Mouse (Mus musculus) layer of hippocampus, adult 18-20 months (tissue): ENCODE measurements around the gene Gm11037. TPM values are rescaled to one million over a fixed set of nuclear protein-coding genes. Genes with fewer than 3 reads are reported as not detected.

Source experiments
- DNase-seq, 2 experiments: peaks; one replicate each; pipeline ENCODE4 v3.0.0; 2022; ENCODE audit warnings: low spot score in 2 of 2
- total RNA-seq, 2 experiments: library from RNA; stranded (reverse); gene quantifications; 2 replicates each; pipeline ENCODE4 v1.2.3; 2021

Gm11037 gene
- total RNA-seq, 2 experiments from 2014 or later = not detected

- DNase-seq = peak; percentile 42 to 62
Observed at GRCm38 (mm10) chr2:131179246-131179886, 46.1 kb downstream of the Gm11037 start.

GRCm38 (mm10) chr2:131179990-131180587, 46.8 kb downstream of the Gm11037 start, which contains the start of gene Cenpb:
Cenpb (minus strand) TSS chr2:131180067.
- DNase-seq = peak; percentile 75 to 85

Other genes starting within 250 kb of the Gm11037 start
- 10 to 100 TPM; 69.4 to 76.6 TPM for gene 4930402H24Rik, start 227.1 kb upstream of the Gm11037 start, total RNA-seq
- gene Atrn, start 227.0 kb upstream of the Gm11037 start, total RNA-seq = 100 to 1,000 TPM in 1 of 2 experiments, 10 to 100 TPM in 1; 99.6 to 107 TPM
- 10 to 100 TPM; 61.4 to 65.5 TPM for gene Gfra4, start 90.4 kb upstream of the Gm11037 start, total RNA-seq
- gene Adam33, start 69.7 kb upstream of the Gm11037 start, total RNA-seq = under 1 TPM; 0.18 to 0.74 TPM
- under 1 TPM; 0.36 to 0.47 TPM for gene Siglec1, start 46.7 kb upstream of the Gm11037 start, total RNA-seq
- 1 to 10 TPM; 6.1 to 8.3 TPM for gene Hspa12b, start 6.2 kb upstream of the Gm11037 start, total RNA-seq
- gene 1700037H04Rik, start 26.6 kb downstream of the Gm11037 start, total RNA-seq = 10 to 100 TPM; 57.7 to 60.0 TPM
- 10 to 100 TPM; 70.4 to 73.5 TPM for gene Cenpb, start 46.6 kb downstream of the Gm11037 start, total RNA-seq
- 10 to 100 TPM; 15.5 to 15.9 TPM for gene Cdc25b, start 53.5 kb downstream of the Gm11037 start, total RNA-seq
- gene Spef1, start 53.8 kb downstream of the Gm11037 start, total RNA-seq = 1 to 10 TPM; 7.2 to 9.0 TPM
- 10 to 100 TPM; 22.1 to 24.4 TPM for gene Ap5s1, start 73.6 kb downstream of the Gm11037 start, total RNA-seq
- 1 to 10 TPM; 7.6 to 9.4 TPM for gene Mavs, start 100.6 kb downstream of the Gm11037 start, total RNA-seq
- 10 to 100 TPM; 51.1 to 60.1 TPM for gene Pank2, start 129.0 kb downstream of the Gm11037 start, total RNA-seq
- 10 to 100 TPM; 28.8 to 32.3 TPM for gene Rnf24, start 219.4 kb downstream of the Gm11037 start, total RNA-seq